Mouse (Mus musculus) midbrain, embryonic 13.5 days (tissue): ENCODE measurements around the gene Gm12185. TPM values are rescaled to one million over a fixed set of nuclear protein-coding genes. Genes with fewer than 3 reads are reported as not detected.
"Not testable (repeated sequence)": the region's sequence is repeated elsewhere in the genome, so short reads cannot be mapped to it uniquely, and the experiment has no call there.

Source experiments
- ATAC-seq: fragments of 200-750 bp; cut with Nextera tagmentation; 2 replicates; pipeline ENCODE4 v1.8.0; 2017; ENCODE audit warnings: mild to moderate bottlenecking, moderate TSS enrichment, moderate library complexity
- H3K27ac ChIP-seq: fragments of 300-500 bp; sonication (generic); 2 replicates; pipeline ENCODE4 v1.5.1; 2015; ENCODE audit warnings: inconsistent platforms, mild to moderate bottlenecking, moderate library complexity
- H3K27me3 ChIP-seq: fragments of 300-500 bp; sonication (generic); 2 replicates; pipeline ENCODE4 v1.6.1; 2015; ENCODE audit warnings: mild to moderate bottlenecking, inconsistent platforms
- H3K36me3 ChIP-seq: fragments of 300-500 bp; sonication (generic); 2 replicates; pipeline ENCODE4 v1.6.1; 2015; ENCODE audit warnings: mild to moderate bottlenecking, inconsistent platforms
- H3K4me1 ChIP-seq: fragments of 300-500 bp; sonication (generic); replicated peaks from 2 replicates; pipeline ENCODE4 v1.6.1; 2015; ENCODE audit warnings: inconsistent platforms
- H3K4me2 ChIP-seq: fragments of 300-500 bp; sonication (generic); replicated peaks from 2 replicates; pipeline ENCODE4 v1.6.1; 2015; ENCODE audit warnings: moderate library complexity, mild to moderate bottlenecking, inconsistent platforms
- H3K4me3 ChIP-seq: fragments of 300-500 bp; sonication (generic); replicated peaks from 2 replicates; pipeline ENCODE4 v1.5.1; 2015; ENCODE audit warnings: mild to moderate bottlenecking, inconsistent platforms
- H3K9ac ChIP-seq: fragments of 300-500 bp; sonication (generic); replicated peaks from 2 replicates; pipeline ENCODE4 v1.6.1; 2015; ENCODE audit warnings: mild to moderate bottlenecking, inconsistent platforms
- H3K9me3 ChIP-seq: fragments of 300-500 bp; sonication (generic); 2 replicates; pipeline ENCODE4 v1.6.1; 2016; ENCODE audit warnings: mild to moderate bottlenecking, inconsistent platforms
- WGBS: fragments of 180-500 bp; shearing (Covaris S2); methylation state at CpG from one replicate; pipeline ENCODE4 v1.1.7; 2015; 5-methylcytosine and 5-hydroxymethylcytosine counted together
- polyA plus RNA-seq: library from polyadenylated mRNA; unstranded; fragments of >200 nt; fragmentation: Nextera tagmentation; extraction: Ambion mirVana; gene quantifications from 2 replicates; pipeline ENCODE4 v1.2.1, GENCODE M21; 2015

Gm12185 gene
- polyA plus RNA-seq = not detected in 2 replicates

GRCm38 (mm10) chr11:48991740-48992520 lies at the start of gene Gm12185:
Gene Gm12185 (minus strand): TSS chr11:48992226.
- not testable (repeated sequence) for H3K27ac ChIP-seq, H3K4me3 ChIP-seq, H3K4me2 ChIP-seq, H3K9me3 ChIP-seq, ATAC-seq, H3K36me3 ChIP-seq, H3K4me1 ChIP-seq, H3K9ac ChIP-seq, H3K27me3 ChIP-seq
- WGBS = 73% methylated on average over 4 of the region's 4 CpGs

DNA sequence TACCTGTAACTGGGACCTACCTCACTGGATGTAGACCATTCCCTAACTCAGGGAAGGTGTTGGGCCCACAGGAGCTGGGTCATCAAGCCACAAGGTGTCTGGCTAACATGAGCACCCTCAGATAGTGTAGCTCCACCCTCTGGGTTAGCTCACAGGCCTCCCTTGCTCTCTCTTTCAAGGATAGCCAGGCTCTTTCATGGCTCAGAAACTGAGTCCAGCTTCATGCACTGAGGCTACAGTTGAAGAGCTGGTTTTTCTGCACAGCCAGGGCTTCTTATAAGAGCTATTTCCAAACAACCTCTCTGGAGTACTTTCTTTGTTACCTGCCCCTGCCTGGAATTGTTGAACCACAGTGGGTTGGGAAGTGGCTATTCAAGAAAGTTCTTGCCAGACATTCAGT lies 20.0 kb upstream of the Gm12185 start:
- H3K4me1 ChIP-seq, ATAC-seq, H3K4me2 ChIP-seq, H3K36me3 ChIP-seq, H3K27me3 ChIP-seq, H3K4me3 ChIP-seq, H3K9me3 ChIP-seq, H3K9ac ChIP-seq, H3K27ac ChIP-seq: not testable (repeated sequence)

DNA sequence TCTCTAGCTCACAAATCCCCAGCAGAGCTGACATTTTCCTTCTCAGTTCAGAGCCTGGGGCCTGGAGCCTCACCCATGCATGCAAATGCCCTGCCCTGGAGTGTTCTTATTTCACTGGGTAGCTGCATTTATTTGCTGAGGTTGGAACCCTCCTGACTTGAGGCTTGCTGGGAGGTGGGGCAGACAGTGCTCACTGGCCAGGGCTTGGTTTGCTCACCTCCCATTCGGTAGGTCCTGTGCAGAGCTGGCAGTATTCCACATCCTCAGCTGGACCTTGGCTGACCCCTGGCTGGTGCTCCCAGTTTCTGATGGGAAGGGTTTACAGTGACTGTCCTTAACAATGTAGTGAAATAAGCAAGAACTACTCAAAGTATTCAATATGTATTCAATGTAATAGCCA lies 14.8 kb upstream of the Gm12185 start:
- not testable (repeated sequence) for H3K27ac ChIP-seq, ATAC-seq

DNA sequence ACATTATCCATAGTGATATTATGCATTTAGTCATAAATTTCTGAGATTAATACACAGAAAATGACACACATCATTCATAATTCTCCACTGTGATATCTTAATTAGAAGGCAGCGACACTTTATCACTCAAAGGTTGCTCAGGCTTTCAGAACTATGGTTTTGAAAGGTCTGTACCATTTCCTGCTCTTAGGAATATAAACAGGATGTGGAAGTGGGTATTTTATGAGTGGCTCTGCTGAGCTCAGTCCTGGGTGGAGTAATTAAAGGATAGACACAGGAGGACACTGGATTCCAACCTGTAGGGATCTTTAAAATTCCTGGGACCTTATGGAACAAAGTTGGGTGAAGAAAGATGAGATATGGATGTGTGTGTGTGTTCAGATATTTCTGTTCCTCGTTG lies 14.3 kb upstream of the Gm12185 start:
- H3K4me1 ChIP-seq, H3K4me2 ChIP-seq, H3K9me3 ChIP-seq, H3K4me3 ChIP-seq, H3K9ac ChIP-seq, H3K36me3 ChIP-seq, ATAC-seq, H3K27me3 ChIP-seq, H3K27ac ChIP-seq: not testable (repeated sequence)
- WGBS = 67% methylated on average over 2 of the region's 2 CpGs

More for the DNA sequence above, 14.8 kb upstream of the Gm12185 start:
- not testable (repeated sequence) for H3K27me3 ChIP-seq, H3K4me3 ChIP-seq, H3K36me3 ChIP-seq, H3K4me1 ChIP-seq, H3K4me2 ChIP-seq, H3K9me3 ChIP-seq, H3K9ac ChIP-seq
- WGBS = 60% methylated on average over 1 of the region's 1 CpGs

- not testable (repeated sequence) for H3K36me3 ChIP-seq, H3K27me3 ChIP-seq
- WGBS = 94% methylated on average over 1 of the region's 1 CpGs
Measured at GRCm38 (mm10) chr11:49000411-49000810, 8.4 kb upstream of the Gm12185 start.

DNA sequence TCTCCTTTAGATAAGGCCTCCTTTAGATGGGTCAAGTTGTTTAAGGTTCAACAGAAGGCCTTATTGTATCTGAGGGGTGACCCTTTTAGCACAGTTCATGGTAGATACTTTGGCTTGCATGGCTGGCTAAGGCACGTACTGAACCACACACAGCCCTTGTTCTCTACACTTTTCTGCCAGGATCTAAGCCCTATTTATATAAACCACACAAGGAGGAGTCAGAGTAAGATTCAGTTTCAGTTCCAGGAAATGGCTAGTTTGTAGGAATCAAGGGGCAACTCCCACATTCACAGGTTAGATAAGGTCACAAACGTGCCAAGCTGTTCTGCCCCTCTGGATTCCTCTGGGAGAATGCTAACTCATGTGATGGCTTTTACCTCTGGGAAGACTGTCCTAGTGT lies 2.0 kb upstream of the Gm12185 start, which contains the start of gene Tgtp1:
Tgtp1 (minus strand) TSS at position 155 of the 400 bp plus-strand sequence.
- H3K27ac ChIP-seq, H3K9ac ChIP-seq, ATAC-seq, H3K27me3 ChIP-seq, H3K4me1 ChIP-seq, H3K4me3 ChIP-seq, H3K4me2 ChIP-seq, H3K36me3 ChIP-seq, H3K9me3 ChIP-seq: not testable (repeated sequence)
- 67% methylated on average over 2 of the region's 2 CpGs for WGBS

More at GRCm38 (mm10) chr11:49000411-49000810, 8.4 kb upstream of the Gm12185 start:
- not testable (repeated sequence) for H3K4me3 ChIP-seq, H3K27ac ChIP-seq, H3K9ac ChIP-seq, ATAC-seq, H3K4me2 ChIP-seq, H3K9me3 ChIP-seq, H3K4me1 ChIP-seq

- WGBS = 79% methylated on average over 10 of the region's 10 CpGs
- not testable (repeated sequence) for ATAC-seq, H3K9ac ChIP-seq
Measured at GRCm38 (mm10) chr11:48993296-48993695, 1.3 kb upstream of the Gm12185 start.

DNA sequence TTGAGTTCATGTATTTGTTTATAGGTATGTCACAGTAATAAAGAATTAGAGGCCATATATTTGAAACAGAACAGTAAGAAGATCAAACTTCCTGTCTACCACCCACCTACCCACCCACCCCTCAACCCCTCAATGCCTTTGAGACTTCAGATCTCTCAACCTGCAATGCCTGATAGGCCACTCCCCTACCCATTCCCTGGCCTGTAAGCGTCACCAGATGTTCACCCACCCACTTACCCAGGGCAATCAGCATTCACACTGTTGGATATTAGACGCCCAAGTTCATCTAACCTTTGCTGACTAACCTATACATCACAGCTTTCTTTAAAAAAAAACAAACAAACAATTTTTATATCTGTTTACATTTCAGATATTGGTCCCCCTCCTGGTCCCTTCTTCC lies 2.0 kb downstream of the Gm12185 start:
- H3K9me3 ChIP-seq, ATAC-seq, H3K36me3 ChIP-seq, H3K27me3 ChIP-seq, H3K27ac ChIP-seq, H3K9ac ChIP-seq, H3K4me3 ChIP-seq, H3K4me2 ChIP-seq, H3K4me1 ChIP-seq: not testable (repeated sequence)
- 92% methylated on average over 2 of the region's 2 CpGs for WGBS

More at GRCm38 (mm10) chr11:48993296-48993695, 1.3 kb upstream of the Gm12185 start:
- H3K4me3 ChIP-seq, H3K36me3 ChIP-seq, H3K9me3 ChIP-seq, H3K4me2 ChIP-seq, H3K27ac ChIP-seq, H3K4me1 ChIP-seq, H3K27me3 ChIP-seq: not testable (repeated sequence)

DNA sequence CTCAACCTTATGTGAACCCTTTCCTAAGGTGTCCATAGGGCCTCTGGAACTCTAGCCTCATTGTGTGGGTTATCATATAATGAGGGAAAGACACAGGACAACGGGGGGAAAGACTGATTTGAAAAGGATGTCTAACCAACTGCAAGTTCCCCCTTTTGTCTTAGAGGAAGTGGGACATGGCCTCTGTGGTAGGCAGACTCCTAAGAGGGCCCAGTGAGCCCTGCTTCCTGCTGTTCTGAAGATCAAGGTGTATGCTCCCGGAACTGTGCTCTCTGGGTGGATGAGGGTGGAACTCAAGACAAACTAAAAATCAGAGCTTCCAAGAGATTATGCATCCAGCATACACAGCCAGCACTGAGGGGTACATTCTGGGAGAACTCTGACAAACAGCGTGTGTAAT lies 3.8 kb downstream of the Gm12185 start:
- not testable (repeated sequence) for H3K9me3 ChIP-seq, H3K36me3 ChIP-seq, H3K27me3 ChIP-seq, H3K27ac ChIP-seq, H3K4me3 ChIP-seq, H3K4me1 ChIP-seq, H3K4me2 ChIP-seq, H3K9ac ChIP-seq, ATAC-seq
- 76% methylated on average over 2 of the region's 3 CpGs for WGBS

- not testable (repeated sequence) for H3K4me1 ChIP-seq, H3K4me2 ChIP-seq, H3K27ac ChIP-seq, H3K9ac ChIP-seq, H3K36me3 ChIP-seq, H3K9me3 ChIP-seq, H3K4me3 ChIP-seq, H3K27me3 ChIP-seq, ATAC-seq
- no CpG with 5 or more reads among the region's 3 CpGs for WGBS
Measured at GRCm38 (mm10) chr11:48982848-48983247, 9.2 kb downstream of the Gm12185 start.

GRCm38 (mm10) chr11:48980052-48980451 lies 12.0 kb downstream of the Gm12185 start:
- not testable (repeated sequence) for H3K36me3 ChIP-seq, H3K4me3 ChIP-seq, H3K9ac ChIP-seq, H3K4me2 ChIP-seq, H3K4me1 ChIP-seq, H3K27ac ChIP-seq, H3K27me3 ChIP-seq, H3K9me3 ChIP-seq, ATAC-seq
- WGBS = no CpG with 5 or more reads among the region's 5 CpGs

DNA sequence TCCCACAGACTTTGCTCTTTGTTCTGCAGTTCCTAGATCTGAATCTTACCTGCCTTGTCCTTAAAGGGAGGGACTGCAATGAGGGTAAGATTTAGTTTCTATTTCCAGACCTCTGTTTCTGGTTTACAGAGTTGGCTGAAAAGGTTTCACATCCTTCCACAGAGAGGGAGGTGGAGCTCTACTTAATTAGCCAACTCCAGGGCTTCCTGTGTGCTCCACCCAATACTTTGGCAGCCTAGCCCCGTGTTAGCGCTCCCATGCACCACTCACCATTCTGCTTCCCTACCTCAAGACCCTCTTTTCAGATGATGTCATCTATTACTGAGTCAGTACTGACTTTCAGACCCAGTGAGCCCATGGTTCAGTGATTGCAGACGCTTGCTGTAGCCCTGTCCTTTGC lies 12.8 kb downstream of the Gm12185 start, which contains the start of gene 9930111J21Rik1:
9930111J21Rik1 (minus strand) TSS at position 148 of the 400 bp plus-strand sequence.
- H3K9ac ChIP-seq, H3K4me1 ChIP-seq, H3K9me3 ChIP-seq, H3K27ac ChIP-seq, H3K4me3 ChIP-seq, ATAC-seq, H3K36me3 ChIP-seq, H3K27me3 ChIP-seq, H3K4me2 ChIP-seq: not testable (repeated sequence)
- no CpG with 5 or more reads among the region's 3 CpGs for WGBS
